Mouse (Mus musculus) gonadal fat pad, adult 2 months (tissue): Measurements from ENCODE around the gene Maz. TPM values are rescaled to one million over a fixed set of nuclear protein-coding genes. Genes with fewer than 3 reads are reported as not detected.

Experiments
- DNase-seq: peaks from one replicate; pipeline ENCODE4 v3.0.0-alpha.2; 2012; ENCODE audit warnings: low read depth
- polyA plus RNA-seq: library from polyadenylated mRNA; depleted of rRNA; stranded (reverse); fragments of >200 nt; gene quantifications from 2 replicates; pipeline ENCODE4 v1.2.3, GENCODE M21; 2012

The Maz gene
- polyA plus RNA-seq, 1 experiment, result 80.5 TPM

DNA sequence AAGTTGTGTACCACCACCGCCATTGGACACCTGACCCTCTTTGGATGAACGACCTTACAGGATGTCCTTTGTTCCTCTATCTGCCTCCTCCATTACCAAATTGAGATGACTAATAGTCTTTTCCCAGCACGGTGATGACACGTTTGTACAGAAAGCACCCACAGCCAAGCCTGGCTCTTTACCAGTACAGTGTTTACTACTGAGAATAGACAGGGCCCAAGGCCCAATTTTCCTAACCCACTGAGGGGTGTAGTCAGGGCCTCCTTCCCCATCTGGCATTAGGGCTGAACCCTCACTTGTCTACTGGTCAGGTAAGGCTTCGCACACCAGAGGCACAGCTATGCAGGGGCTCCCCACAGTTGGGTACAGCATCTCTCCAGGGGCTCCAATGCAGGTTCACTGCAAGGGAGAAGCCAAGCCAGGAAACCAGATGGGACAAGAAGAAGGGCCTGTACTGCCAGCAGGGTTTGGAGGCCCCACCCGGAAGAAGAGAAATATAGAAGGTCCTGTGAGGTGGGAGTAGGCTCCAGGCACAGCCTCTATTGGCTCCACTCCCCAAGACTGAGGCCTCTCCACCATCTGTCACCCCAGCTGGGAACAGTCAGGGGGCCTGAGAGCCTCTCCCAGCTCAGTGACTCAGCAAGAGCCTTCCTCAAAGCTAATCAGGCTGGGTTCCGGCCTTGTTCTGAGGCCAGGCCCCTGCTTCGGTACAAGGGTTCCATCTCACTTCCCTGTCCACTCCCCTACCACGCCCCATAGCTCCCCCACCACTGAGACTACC is 18.4 kb downstream of the Maz start:
- DNase-seq, result no peak

DNA sequence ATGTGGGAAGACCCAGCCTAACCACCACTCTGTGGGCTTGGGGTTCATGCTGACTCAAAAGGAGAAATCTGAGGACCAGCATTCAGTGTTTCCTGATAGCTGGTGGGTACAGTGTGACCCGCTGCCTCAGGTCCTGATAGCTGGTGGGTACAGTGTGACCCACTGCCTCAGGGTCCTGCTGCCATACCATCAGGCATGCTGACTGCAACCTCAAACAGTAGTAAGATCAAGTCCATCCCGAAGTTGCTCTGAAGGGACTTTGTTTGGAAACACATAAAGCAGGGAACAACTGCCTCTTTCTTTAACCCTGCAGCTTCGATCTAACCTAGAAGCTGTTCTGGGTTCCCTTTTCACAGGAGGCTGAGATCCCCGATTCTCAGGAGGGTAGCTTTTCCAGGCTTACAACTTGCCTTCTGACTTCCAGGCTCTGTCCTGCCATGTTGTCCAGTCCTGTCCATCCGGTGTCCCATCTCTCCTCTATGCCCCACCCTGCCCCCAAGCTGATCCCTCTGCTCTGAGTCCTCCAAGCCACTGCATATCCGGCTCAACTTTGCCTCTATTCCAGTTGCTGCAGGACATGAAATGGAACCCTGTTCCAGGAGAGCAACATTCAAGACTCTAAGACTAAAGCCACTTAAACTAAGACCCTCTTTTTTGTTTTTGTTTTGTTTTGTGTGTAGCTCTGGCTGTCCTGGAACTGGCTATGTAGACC is 19.4 kb downstream of the Maz start:
- DNase-seq, result no peak

DNA sequence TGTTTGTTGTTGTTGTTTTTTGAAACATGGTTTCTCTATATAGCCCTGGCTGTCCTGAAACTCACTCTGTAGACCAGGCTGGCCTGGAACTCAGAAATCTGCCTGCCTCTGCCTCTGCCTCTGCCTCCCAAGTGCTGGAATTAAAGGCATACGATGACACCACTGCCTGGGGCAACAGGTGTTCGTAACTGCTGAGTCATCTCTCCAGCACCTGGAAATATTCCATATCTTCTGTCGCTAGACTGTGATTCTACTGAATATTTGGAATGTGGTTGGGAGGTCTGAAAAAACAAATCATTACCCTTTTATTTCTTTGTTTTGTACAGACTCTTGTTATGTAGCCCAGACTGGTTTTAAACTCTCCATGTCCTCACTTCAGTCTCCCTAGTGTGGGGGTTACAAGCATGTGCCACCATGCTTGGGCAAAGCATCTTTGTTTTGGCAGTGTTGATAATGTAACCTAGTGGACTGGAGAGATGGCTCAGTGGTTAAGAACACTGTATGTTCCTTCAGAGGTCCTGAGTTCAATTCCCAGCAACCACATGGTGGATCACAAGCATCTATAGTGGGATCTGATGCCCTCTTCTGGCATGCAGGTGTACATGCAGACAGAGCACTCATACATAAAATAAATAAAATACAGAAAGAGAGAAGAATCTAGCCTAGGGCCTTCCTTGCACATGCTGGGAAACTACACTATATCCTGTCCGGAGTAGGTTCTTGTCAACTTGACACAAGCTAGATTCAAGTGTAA is 22.5 kb downstream of the Maz start:
- no peak for DNase-seq

DNA sequence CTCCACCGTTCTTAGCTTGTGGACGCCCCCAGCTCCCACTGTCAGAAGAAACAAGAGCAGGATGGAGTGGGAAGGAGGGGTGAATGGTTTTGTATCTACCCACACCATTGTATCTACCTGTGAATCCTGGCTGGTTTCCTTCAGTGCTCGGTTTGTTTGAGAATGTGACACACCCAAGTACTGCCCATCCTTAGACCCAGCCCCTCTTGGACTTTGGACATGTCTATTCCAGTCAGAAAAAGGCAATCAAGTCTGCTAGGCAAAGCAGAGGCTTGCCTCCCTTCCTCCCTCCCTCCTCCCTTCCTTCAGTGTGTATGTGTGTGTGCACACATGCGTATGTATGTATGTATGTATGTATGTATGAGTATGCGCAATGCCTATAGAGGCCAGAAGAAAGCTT is 23.2 kb downstream of the Maz start:
- no peak for DNase-seq

DNA sequence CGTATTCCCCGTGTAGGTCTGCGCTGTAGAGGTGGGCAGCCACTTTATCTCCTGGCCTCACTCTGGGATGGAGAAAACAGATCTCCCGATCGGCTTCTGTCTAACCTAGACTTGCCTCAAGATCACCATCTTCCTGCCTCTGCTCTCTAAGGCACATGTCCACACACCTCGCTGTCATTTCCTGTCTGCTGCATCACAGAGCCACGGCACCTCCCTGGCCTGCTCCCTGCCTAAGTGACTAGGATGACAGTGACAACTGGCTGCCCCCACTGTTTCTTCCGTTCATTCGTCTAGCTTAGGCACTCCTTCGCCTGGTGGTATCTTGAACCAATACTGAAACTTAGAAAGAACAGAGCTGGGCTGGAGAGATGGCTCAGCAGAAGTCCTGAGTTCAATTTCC is 27.3 kb downstream of the Maz start:
- no peak for DNase-seq

DNA sequence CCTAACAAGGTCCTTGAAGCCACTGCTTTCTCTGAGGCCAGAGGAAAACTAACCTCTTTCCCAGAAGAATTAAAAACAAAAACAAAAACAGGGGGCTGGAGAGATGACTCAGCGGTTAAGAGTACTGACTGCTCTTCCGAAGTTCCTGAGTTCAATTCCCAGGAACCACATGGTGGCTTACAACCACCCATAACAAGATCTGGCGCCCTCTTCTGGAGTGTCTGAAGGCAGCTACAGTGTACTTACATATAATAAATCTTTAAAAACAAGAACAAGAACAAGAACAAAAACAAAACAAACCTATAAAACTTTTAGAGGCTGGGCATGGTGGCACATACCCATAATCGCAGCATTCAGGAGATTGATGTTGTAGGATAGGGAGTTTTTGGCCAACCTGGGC is 30.4 kb downstream of the Maz start:
- DNase-seq, result no peak

DNA sequence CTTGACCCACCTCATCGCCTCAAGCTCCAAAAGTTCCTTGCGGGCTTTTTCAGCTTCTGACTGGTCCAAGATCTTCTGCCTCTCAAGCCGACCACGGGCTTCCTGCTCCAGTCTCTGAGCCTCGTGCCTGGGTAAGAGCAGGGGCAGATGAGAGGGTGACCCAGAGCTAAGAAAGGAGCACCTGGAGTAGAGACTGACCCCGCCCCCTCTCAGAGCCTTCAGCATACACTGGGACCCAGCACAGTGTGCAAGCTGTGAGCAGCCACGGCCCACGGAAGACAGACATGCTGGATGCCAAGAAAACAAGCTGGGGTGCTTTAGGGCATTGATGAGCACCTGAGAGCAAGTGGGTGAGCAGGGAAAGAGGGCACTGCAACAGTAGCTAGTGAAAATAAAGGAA is 38.0 kb downstream of the Maz start:
- no peak for DNase-seq

DNA sequence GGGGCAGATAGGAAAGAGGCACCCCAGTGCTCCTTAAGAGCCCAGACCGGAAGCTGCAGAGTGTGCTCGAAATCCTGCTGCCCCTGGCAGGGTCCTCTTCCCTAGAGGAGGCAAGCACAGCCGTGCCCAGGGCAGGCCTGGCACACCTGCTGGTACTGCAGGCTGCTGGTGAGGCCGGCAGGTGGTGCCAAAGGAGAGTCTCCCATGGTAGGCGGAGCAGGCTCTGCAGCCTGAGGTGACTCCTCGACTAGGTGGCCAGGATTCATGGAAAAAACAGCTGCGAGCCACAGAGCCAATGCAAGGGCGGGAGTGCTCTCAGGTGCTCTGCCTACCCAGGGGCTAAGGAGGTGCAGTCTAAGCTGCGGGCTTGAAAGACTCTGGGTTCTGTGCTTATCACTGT is 40.5 kb downstream of the Maz start:
- DNase-seq, result no peak

DNA sequence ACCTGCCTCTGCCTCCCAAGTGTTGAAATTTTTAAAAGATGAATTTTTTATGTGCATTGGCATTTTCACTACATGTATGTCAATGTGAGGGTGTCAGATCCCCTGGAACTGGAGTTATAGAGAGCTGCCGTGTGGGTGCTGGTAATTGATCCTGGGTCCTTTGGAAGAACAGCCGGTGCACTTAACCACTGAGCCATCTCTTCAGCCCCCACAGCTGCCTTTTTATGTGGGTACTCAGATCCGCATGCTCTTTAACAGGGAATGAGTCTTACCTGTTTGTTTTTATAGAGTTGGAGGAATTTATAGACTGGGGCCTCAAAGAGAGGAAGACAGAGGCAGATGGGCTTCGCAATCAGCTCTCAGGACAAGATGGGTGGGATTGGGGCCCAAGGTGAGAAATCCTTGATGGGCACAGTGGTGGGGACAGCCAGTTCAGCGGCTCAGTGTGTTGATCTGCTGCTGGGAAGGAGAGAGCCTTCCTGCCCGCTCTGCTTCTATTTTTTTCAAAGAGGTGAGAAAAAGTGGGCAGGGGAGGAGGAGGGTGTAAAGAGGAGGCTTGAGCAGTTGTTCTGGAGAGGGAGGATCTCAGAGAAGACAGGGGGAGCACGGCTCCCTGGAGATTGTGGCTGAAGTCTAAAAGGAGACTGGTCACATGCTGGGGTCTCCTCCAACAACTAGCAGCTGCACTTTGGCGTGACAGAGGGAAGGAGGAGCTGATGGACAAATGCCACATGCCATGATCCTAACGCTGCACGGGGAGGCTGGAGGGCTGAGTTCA is 42.0 kb downstream of the Maz start:
- DNase-seq, result no peak

DNA sequence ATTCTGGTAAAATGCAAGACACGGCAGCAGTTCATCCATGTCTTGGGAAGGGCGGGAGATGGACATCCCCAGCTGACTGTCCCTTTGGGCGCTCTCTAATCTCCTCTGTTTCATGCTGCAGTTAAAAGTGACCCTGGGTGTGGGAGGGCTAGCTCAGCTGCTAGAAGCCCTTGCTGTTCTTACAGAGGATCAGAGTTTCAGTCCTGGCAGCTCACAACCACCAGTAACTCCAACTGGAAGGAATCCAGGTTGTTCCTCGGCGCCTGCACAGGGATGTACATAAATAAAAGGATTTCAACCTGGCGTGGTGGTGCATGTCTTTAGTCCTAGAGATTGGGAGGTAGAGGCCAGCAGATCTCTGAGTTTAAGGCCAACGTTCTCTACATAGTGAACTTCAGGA is 43.7 kb downstream of the Maz start:
- DNase-seq, result no peak

DNA sequence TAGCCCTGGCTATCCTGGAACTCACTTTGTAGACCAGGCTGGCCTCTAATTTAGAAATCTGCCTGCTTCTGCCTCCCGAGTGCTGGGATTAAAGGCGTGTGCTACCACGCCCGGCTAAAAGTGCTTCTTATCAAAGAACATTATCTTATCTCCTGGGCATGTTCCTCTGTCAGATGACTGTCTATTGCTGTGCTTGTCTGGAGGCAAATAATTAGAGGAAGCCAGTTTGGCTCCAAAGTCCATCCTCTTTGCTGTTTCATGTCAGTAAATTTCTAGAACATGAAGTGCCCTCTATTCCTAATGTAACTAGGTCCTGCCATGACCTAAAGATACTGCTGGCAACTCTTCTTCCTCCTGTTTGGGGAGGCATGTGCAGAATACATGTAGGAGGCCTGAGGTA is 44.8 kb downstream of the Maz start:
- no peak for DNase-seq

DNA sequence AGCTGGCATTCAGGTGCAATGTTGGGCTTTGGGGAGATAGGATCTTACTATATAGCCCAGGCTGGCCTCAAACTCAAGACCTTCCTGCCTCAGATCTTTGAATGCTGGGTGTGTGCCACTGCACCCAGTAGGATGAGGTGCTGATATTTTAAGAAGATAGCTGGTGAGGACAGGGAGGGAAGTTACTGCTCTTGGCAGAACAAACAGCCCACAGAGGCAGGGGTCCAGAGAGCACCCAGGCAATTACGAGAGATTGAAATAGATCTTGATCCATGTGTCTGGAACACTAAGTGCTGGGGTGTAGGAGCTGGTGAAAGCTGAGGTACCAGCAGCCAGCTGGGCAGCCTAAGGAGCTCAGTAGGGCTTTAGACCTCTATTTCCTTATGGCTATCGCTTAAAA is 45.2 kb downstream of the Maz start:
- DNase-seq, result no peak

DNA sequence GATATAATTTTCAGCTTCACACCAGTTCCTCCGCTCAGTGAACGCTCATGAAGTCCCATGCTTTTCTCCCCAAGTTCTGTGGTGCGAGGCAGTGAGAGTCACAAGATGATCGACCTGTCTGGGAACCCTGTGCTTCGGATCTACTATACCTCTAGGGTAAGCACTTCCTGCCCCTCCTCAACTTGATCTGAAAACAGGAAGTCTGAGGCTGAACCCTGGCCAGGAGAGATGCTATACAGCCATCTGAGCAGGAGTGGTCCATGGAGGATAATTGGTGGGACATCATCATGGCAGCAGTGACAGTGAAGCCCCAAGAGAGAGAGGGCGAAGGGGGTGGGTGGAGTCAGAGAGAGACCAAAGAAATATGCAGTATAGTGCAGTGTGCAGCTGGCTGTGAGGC is 48.0 kb downstream of the Maz start:
- no peak for DNase-seq

DNA sequence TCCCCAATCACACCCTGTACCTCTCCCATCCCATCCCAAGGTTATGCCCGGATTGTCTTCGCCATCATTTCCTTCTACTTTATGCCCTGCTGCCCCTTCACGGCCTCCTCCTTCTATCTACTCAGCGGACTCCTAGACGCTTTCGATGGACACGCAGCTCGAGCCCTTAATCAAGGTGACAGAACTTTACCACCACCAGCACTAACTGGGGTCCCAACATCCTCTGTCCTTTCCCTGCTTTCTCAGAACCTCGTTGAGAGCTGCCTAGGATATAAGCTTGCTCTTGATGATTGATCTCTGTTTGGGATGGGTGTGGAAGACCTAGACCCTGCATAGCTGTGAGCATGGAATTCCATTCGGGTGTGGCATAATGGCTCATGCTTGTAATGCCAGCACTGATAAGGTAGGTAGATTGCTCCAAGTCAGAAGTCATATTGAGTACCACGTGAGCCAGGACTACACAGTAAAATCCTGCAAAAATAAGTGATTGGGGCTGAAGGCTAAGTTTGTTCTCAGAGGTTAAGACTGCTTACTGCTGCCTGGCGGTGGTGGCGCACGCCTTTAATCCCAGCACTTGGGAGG is 49.9 kb downstream of the Maz start:
- DNase-seq, result no peak

DNA sequence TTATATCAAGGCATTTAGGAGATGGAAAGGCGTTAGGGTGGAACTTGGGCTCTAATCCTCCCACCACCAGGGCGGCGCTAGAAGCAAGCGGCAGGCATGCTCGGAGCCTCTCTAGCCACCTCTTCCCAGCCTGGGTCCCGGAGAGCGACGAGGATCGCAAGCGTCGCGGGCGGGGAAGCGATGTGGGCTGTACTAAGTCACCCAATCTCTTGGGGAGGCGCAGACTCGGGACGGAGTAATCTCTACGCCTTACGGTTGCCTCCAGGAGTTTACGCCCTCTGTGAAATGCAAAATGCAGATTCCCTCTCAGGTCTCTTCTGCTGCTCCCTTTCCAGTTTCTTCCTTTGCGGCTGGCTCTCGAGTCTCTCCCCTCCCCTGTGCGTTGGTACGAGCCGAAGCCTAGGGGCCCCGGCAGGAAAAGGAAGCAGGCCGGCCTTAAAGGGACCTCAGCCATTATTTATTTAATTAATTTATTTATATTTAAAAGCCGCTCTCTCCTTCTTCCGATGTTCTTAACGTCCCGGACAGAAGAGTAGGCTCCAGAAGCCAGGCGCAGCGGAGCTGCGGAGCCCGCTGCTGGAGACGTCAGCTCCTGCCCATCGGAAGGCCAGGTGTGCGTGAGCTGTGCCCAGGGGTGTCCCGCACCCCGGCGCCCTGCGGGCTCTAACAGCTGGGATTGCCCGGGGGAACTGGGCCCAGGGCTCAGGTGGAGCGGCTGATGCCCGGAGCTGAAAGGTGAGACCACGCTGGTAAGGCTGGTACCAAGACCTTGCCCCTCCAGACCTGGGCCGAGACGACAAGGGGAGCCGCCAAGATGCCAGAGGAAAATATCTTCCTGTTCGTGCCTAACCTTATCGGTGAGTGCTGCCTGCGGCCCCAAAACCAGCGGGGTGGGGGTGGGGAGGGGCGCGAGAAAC is 50.6 kb downstream of the Maz start, which contains the start of gene Cdiptos:
Gene Cdiptos (minus strand): TSS at position 149 of the 917 bp plus-strand sequence.
- no peak for DNase-seq

DNA sequence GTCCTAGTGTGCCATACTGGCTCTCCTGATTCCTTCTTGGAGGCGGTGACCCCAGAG is 51.1 kb downstream of the Maz start, which contains the start of gene Cdipt:
Gene Cdipt (plus strand): TSS at position 22 of the 57 bp plus-strand sequence.
- no peak for DNase-seq

DNA sequence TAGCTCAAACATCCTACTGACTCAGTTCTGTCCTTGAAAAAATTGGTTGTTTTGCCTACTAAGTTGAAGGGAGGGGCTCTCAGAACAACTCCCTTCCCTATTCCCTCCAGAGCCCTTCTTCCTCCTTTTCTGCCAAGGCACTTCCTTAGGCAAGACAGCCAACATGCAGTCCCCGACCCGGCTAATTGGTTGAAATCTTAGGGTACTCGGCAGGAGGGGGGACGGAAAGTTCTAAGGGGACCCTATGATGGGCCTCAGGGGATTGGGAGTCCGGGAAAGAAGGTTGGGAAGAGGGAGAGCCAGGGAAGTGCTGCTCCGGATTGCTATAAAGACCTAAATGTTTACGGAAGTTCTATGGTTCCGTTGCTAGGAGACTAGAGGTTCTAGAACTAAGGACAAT is 51.3 kb downstream of the Maz start:
- no peak for DNase-seq
